Mouse (Mus musculus) urinary bladder, postnatal 36 days (tissue): ENCODE data around the gene Pnp2.
"Not testable (repeated sequence)": the region's sequence is repeated elsewhere in the genome, so short reads cannot be mapped to it uniquely, and the experiment has no call there.

Experiments
- DNase-seq, 2 experiments: peaks; one replicate each; pipeline ENCODE4 v3.0.0; 2022; ENCODE audit warnings: low spot score in 2 of 2, mixed read lengths in 1 of 2

Pnp2 gene

DNA sequence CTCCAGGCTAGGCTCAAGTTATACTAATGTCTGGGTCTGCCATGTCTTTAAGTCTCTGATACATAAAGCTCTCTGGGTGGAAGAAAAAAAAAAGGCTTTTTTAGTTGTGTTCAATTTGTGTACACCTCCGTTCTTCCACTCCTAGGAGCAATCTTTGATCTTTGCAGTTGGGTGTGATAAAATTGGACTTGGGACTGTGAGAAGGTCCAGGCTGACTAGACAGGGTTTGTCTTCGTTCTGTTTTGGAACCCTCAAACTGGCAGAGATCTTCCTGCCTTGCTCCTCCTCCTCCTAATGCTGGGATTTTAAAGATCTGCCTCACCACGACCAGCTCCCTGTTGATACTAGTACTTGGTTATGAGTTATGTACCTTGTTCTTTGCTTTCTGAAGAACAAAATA lies 1.4 kb downstream of the Pnp2 start:
- DNase-seq: not testable (repeated sequence)

DNA sequence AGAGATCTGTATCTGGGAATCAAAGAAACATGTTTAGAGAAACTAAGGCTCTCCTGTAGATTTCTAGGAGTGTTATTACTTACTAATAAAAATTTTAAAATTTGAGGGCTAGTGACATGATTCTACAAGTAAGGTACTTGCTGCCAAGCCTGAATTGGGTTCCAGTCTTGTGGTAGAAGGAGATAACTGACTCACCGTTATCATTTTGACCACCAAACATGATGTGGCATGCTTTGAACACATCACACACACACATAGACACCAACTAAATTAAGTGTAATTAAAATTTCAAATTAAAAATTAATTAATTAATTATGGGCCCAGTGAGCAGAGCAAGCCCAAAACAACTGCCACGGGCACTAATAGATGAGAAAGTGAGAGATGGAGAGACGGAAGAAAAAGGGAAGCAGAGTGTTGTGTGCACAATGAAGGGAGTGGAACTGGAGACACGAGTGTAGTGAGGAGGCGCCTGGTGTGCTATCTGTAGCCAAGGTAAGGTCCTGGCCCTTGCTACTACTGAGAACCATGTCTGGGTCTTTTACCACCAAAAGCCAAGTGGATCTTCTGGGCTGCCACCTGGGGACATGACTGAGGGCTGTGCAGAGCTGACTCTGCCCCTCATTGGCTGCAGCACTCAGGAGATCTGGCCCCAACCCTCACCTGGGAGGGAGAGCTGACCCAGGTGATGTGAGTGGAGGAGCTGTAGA lies 2.6 kb downstream of the Pnp2 start:
- DNase-seq: not testable (repeated sequence)

DNA sequence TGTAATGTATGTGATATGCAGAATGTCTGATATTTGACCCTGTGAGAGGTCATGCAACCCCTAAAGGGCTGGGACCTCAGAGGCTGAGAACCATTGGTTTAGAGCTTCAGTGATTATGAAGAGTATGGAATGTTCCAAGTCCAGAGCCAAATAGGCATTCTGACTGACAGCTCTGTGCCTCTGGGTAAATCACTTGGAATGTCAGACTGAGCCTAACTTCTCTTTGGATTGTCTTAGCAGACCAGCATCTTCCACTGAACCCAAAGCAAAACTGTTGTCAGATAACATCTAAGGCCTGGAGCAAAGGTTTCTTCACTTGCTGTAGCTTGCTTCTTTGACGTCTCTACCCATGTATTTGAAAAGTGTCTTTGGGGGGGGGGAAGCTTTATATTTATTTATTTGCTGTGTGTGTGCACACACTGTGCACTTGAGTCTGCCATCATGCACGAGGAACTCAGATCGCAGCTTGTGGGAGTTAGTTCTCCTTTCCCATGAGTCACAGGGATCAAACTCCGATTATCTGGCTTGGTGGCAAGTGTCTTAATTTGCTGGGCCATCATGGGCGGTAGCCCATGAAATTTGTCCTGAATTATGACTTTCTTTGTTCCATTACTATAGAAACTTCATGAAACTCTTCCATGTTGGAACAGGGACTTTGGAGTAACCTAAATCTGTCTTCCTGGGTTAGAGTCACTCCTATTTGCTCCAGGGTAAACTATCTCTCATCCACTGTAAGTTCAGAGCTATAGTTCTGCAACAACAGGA lies 12.6 kb downstream of the Pnp2 start:
- no peak for DNase-seq

DNA sequence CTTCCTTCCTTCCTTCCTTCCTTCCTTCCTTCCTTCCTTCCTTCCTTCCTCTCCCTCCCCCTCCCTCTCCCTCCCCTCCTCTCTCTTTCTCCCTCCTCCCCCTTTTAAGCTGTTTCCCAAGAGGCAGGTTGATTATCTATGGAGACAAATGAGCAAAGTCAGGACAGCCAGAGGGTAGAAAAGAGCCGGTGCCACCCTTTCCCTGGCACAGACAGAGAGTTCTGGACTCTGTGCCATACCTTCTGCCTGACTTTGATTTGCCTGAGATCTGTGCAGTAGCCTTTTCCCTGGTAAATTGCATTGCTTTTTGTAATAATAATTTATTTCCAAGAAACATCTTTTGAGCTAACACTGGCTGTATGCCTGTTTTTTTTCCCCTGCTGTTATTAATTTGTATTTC lies 13.2 kb downstream of the Pnp2 start:
- no peak for DNase-seq

DNA sequence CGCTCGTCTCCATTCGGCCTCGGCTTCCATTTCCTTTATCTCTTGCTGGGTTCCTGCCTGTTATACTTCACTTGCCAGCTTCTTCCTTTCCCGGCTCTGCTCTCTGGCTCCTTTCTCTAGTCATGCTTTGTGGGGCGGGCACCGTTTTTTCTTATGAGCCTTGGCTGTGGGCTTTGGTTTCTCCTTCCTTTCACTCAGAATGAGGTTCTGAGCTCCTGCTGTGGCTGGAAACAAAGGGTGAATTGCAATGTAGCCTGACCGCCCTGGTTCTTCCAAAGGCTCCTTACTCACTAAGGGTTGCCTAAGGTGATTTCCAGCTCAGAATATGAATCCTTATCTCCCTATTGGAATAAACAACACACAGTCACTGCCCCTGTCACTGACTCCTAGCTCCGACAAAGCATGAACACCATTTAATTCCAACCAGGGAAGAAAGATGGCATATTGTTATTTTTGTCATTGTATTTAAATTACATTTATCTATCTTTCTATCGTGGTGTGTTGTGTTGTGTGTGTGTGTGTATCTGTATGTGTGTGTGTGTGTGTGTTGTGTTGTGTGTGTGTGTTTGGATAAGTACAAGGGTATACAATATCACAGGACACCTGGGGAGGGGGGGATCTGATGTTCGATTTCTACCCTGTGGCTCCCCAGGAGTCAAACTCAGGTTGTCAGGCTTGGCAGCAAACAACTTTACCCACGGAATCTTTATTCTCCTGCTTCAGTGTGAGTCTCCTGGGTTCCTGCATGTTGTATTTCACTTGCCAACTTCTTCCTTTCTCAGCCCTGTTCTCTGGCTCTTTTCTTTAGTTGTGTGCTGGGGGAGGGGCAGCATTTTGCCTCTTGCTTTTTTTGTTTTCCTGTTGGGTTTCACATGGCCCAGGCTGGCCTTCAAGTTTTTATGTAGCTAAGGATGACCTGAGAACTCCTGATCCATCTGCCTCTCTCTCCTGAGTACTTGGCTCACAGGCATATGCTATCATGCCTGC lies 14.1 kb downstream of the Pnp2 start:
- DNase-seq: peak in 1 of 2 experiments; percentile 41

DNA sequence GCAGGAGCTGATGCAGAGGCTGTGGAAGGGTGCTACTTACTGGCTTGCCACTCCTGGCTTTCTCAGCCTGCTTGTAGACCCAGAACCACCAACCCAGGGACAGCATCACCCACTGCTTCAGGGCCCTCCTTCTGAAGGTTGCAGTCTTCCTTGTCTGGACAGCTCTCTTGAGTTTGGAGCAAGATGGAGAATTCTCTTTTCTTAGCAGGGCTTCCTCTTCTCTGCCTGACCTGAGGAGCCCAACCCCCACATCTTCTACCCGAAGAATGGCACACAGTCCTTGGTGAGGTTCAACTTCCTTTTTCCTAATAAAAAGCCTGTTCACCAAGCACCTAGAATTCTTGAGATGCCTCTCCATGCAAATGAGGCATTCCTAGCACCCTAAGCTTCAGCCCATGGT lies 15.0 kb downstream of the Pnp2 start:
- no peak for DNase-seq

DNA sequence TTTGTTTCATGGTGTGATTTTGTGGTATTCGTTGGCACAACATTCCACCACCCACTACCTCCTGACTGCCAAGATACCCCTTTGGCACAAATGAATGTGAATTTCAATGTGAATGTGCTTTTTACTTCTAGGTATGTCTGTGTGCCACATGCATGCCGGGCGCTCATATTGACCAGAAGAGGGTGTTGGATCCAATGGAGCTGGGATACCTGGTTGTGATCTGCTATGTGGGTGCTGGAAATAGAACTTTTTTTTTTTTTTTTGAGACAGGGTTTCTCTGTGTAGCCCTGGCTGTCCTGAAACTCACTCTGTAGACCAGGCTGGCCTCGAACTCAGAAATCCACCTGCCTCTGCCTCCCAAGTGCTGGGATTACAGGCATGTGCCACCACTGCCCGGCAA lies 17.3 kb downstream of the Pnp2 start:
- DNase-seq: not testable (repeated sequence)

DNA sequence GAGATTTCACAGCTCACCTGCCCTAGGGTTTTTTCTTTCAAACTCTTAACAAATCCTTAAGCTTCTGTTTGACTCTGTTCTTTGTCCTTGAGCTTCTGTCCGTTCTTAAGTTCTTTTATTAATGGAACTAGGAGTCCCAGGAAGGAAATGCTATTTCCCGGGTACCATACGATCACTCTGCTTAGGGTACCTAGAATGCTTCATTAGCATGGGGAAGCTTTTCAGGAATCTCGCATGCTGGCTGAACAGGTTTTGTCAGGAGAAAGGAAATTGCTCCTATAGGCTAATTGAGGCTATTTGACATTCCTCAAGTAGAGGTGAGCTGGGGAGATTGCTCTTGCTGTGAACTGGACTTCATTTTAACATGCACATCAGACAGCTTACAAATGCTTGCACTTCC lies 17.9 kb downstream of the Pnp2 start:
- DNase-seq: no peak

DNA sequence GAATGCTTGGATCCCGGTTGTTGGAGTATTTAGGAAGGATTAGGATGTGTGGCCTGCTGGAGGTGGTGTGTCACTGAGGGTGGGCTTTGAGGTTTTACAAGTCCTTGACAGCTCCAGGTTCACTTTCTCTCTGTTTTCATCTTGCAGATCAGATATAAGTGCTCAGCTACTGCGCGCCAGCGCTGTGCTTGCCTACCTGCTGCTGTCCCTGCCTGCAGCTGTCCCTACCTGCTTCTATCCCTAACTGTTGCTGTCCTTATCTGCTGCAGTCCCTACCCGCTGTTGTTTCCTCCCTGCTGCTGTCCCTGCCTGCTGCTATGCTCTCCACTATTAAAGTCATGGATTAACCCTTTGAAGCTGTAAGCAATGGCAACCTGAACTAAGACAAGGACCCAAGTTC lies 19.2 kb downstream of the Pnp2 start:
- no peak for DNase-seq

DNA sequence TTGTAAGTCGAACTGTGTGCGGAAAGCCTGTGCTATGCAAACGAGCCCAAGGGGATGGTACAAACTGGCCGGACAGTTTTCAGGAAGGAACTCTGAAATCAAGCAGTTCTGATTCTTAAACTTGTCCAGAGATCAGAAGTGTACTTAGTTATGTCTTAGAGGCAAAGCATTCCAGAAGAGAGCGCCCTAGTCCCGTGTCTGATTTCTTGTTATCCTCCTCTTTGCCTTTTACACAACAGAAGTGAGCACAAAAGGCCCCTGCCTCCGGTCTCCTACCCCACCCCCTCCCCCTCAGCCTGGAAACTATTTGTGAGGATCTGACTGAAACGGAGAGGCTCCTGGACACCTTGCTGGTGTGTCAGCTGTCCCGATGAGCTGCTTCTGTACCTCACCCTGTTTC lies 20.9 kb downstream of the Pnp2 start:
- DNase-seq: no peak

DNA sequence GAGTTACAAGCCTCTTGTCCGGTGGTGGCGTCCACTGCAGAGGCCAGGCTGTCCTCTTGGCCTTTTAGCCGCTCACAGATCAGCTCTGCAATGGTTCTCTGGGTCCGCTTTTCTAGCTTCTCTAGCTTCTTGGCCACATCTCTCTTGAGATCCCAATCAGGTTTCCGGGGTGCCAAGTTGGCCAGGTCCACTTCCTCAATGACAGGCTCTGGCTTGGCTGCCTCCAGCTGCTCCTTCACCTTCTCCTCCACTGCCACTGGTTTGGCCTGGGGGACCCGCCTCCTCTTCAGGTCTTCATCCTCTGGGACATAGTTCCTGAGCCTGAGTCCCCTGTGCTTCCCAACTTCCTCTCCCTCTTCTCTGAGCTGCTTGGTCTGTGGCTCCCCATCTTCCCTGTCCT lies 22.7 kb downstream of the Pnp2 start:
- not testable (repeated sequence) for DNase-seq

DNA sequence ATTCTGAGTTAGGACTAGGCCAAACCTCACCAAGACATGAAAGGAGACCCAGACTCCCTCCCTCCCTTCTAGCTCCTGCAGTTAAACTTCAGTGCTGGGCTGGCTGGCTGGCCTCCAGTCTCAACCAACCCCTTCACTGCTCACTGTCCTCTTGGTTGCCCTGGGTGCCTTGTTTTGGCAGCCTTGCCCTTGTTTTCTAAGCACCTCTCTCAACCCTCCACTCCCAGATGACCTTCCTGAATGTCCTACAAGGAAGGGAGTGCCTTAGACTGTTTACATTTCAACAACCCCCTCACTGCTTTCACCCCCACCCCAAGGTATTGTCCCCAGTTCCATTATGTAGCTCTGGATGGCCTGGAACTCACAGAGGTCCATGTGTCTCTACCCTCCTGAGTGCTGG lies 23.8 kb downstream of the Pnp2 start:
- no peak for DNase-seq

DNA sequence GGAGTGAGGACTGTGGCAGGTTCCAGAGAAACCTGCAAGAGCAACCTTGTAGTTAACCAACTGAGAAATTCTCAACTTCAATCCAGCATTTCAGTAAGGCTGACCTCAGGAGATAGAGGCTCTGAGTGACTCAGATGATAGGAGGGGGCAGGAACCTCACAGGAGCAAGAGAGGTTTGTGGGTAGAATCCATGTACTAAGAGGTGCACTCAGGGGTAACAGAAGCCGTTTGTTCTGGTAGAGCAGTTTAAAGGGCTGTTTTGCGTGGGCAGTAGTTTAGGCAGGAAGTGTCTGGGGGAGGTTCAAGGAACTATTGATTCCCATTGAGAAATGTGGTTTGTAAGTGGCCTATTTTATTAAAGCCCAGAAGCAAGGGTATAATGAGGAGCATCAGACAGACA lies 25.4 kb downstream of the Pnp2 start:
- no peak for DNase-seq

DNA sequence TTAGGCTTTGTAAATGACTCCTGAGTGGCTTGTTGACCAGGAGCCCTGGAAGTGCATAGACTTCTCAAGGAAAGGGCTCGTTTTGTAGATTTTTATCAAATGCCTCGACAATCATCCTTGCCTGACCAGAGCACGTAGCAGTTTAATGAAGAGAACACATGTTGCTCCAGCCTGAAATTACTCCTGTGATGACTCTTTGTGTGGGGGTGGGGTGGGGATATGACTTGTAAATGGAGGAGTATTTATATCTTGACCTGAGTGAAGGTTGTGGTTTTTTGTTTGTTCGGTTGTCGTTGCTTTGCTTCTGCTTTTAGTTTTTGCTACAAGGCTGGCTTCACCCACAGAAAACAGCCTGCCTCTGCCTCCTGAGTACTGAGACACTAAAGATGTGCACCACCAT lies 26.0 kb downstream of the Pnp2 start:
- no peak for DNase-seq

DNA sequence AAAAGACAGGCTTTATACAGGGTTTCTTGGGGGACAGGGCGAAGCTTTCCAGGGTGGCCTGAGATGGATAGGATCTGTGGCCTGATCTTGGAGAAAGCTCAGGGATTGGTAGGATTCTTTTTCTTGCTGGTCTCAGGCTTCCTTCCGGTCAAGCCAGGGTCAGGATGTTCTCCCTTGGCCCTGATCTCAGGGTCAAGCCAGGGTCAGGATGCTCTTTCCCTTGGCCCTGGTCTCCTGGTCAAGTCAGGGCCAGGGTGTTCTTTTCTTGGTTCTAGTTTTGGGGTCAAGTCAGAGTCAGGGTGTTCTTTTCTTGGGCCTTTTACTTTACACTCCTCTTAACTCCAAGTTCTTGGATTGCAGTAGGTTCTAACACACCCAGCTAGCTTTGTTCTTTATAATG lies 31.9 kb downstream of the Pnp2 start:
- DNase-seq: no peak

DNA sequence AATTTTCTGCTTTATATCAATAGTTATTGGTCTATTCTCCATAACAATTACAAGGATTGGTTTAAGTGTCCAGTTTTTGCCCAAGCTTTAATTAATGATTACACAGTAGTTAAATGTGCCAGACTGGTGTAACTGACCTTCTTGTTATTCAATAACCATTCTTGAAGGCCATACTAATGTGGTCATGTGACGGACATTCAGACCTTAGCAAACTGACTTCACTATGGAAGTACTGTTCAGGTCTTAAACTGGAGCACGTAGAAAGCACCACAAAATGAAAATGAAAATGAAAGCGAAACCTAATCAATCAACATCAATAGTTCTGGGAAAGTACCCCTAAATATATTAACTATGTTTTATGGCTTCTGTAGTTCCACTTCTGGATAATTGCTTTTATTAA lies 35.2 kb downstream of the Pnp2 start:
- DNase-seq: no peak

DNA sequence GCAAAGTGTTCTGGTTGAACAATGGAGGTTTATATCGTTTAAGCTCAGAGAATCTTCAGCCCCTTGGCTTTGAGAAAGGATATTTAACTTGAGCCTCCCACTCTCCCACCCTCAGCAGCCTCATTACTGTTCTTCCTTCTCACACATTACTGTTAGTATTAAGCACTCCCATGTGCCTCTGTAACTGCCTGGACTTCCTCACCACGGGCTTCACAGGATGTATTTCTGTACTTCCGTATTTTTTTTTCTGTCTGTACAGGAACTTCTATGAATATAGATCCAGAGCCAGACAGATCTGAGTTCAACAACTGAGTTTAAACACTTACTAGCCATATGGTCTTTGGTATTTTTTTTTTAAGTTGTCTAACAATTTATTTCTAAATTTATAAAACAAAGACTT lies 41.3 kb downstream of the Pnp2 start:
- no peak for DNase-seq

DNA sequence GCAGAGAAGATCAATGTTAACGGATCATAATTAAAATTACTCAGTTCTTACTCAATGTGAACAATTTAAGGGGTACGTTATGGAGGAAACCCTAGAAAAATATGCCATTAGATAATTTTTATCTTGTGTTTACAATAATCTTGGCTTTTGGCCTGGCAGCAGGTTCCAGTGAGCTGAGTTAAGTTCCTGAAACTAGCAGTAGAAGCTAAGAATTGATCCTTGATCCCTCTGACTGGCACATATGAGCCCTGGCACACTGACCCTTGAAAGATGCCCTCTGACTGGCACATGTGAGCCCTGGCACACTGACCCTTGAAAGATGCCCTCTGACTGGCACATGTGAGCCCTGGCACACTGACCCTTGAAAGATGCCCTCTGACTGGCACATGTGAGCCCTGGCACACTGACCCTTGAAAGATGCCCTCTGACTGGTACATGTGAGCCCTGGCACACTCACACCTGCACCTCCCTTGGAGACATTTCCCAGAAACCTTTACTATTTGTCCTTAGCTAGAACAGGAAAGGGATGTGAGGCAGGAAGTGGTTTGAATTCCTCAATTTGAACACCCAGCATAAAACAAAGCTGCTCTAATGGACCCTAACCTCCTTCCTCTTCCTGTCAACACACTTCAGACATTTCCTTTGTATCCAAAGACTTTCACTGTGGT lies 42.3 kb downstream of the Pnp2 start:
- no peak for DNase-seq

DNA sequence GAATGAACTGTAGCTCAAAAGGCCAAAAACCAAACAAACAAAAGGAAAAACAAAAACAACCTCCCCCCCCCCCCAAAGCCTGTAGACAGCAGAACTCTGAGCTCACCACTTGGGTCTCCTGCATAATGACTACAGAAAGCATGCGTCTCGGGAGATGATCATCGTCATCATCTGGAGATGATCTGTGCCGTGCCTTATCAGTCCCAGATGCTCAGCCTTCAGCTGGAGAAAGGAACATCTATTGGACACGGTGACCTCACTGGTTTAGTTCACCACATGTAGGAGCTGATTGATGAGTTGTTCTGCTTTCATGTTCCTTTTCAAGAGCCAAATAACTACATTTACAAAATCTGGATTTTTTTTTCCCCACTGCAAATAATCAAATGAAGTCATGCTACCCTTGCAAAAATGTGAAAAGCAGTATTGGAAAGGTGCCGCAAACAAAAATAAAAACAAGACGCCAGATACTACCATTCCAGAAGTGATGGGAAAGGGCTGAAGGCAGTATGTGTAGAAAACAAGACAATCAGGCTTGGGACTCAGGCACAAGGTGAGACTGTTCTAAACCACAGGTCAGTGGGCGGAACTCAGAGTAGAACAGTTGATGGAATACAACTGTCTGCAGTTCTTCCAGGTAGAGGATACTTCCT lies 51.5 kb downstream of the Pnp2 start, which contains the start of gene Rnase10:
TSS of gene Rnase10 (plus strand) at position 600 of the 650 bp plus-strand sequence.
- no peak for DNase-seq

DNA sequence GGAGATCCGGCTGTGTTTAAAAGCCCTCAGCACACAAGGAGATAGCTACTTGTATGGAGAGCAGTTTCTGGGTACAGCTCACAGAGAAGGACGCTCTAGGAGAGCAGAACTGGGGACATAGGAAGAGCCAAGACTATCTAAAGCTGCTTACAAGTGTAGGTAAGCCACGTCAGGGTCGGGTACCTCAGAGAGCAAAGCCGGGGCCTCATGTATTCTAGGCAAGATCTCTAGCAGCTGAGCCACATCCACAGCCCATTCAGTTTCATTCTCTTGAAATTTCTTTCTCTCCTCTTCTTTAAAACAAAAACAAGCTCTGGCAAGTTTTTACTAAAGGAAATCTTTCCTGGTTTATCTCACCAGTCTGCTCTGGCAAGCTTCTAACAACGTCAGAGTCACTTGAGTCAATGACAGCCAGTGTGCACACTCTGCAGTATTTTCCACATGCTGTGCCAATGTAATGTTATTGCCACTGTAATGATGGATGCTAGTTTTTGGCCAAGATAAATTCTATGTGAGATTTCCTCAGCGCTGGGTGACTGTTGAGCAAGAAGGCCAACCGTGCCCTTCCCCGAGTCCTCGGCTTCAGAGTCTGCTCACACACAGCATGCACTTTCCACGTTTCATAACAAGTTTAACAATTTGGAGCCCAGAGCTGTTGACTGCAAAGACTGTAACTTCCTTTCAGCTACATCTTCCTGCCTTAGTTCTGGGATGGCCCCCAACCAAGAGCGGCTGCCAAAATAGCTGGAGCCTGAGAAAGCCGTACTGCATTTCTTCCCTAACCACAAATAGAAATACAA lies 52.3 kb downstream of the Pnp2 start:
- peak; percentile 25 to 75 for DNase-seq
